Mouse (Mus musculus) G1E (cell line): ENCODE data around the gene Fam131a.

ENCODE experiments used
- CTCF ChIP-seq: IDR thresholded peaks from 2 replicates; pipeline ENCODE4 v1.5.1; 2012; ENCODE audit warnings: low read depth, low read length, inconsistent platforms, mixed read lengths
- GATA1 ChIP-seq: IDR thresholded peaks from 2 replicates; pipeline ENCODE4 v1.6.1; 2012; ENCODE audit warnings: borderline replicate concordance, low read length, inconsistent platforms, mixed read lengths
- TAL1 ChIP-seq: conservative IDR thresholded peaks from 2 replicates; pipeline ENCODE4 v1.6.1; 2012; ENCODE audit warnings: low read depth, low read length, inconsistent platforms, mixed read lengths

- TF ChIP-seq CTCF (no peak), GATA1 (no peak), TAL1 (no peak)
These were observed 37.3 kb downstream of the Fam131a start for GRCm38 (mm10) chr16:20730293-20730711.
